Mouse (Mus musculus) c-Kit-positive CD71-positive TER-119-positive erythroid progenitor cells, embryonic 14.5 days (primary cell): Measurements from ENCODE around the gene Taar8b.
"Not testable (repeated sequence)": the region's sequence is repeated elsewhere in the genome, so short reads cannot be mapped to it uniquely, and the experiment has no call there.

Experiments
- DNase-seq: peaks from one replicate; pipeline ENCODE4 v3.0.0-alpha.2; 2013; ENCODE audit warnings: low spot score

Taar8b gene

GRCm38 (mm10) chr10:24092194-24092593 is at the start of gene Taar8b:
Gene Taar8b, minus strand, starts transcription at chr10:24092294.
- DNase-seq = no peak

- DNase-seq = no peak
Observed at GRCm38 (mm10) chr10:24138623-24139261, 46.6 kb upstream of the Taar8b start.

- DNase-seq = no peak
Observed at GRCm38 (mm10) chr10:24134071-24134645, 42.1 kb upstream of the Taar8b start.

- DNase-seq = no peak
Observed at GRCm38 (mm10) chr10:24133132-24133531, 41.0 kb upstream of the Taar8b start.

- DNase-seq = no peak
Observed at GRCm38 (mm10) chr10:24132273-24132672, 40.2 kb upstream of the Taar8b start.

- peak; percentile 72 for DNase-seq
Observed at GRCm38 (mm10) chr10:24131451-24132262, 39.6 kb upstream of the Taar8b start.

- peak; percentile 37 for DNase-seq
Observed at GRCm38 (mm10) chr10:24111116-24111778, 19.2 kb upstream of the Taar8b start.

- DNase-seq = not testable (repeated sequence)
Observed at GRCm38 (mm10) chr10:24109434-24109833, 17.3 kb upstream of the Taar8b start, which contains the start of gene Taar9. Gene Taar9, minus strand, starts transcription at chr10:24109534.

GRCm38 (mm10) chr10:24108236-24108635 is 16.1 kb upstream of the Taar8b start:
- DNase-seq = no peak

- DNase-seq = no peak
Observed at GRCm38 (mm10) chr10:24107747-24108146, 15.7 kb upstream of the Taar8b start.

- not testable (repeated sequence) for DNase-seq
Observed at GRCm38 (mm10) chr10:24103299-24103698, 11.2 kb upstream of the Taar8b start.

GRCm38 (mm10) chr10:24101812-24102211 is 9.7 kb upstream of the Taar8b start, which contains the start of gene Taar8c:
Gene Taar8c, minus strand, starts transcription at chr10:24101912.
- DNase-seq = not testable (repeated sequence)

- not testable (repeated sequence) for DNase-seq
Observed at GRCm38 (mm10) chr10:24097010-24097409, 4.9 kb upstream of the Taar8b start.

GRCm38 (mm10) chr10:24087168-24087567 is 4.9 kb downstream of the Taar8b start:
- no peak for DNase-seq

GRCm38 (mm10) chr10:24086555-24086954 is 5.5 kb downstream of the Taar8b start:
- no peak for DNase-seq

GRCm38 (mm10) chr10:24085936-24086335 is 6.2 kb downstream of the Taar8b start:
- DNase-seq = no peak

GRCm38 (mm10) chr10:24080166-24080565 is 11.9 kb downstream of the Taar8b start:
- peak; percentile 39 for DNase-seq

GRCm38 (mm10) chr10:24076200-24076599 is 15.9 kb downstream of the Taar8b start, which contains the start of gene Taar8a:
Gene Taar8a, plus strand, starts transcription at chr10:24076500.
- DNase-seq = not testable (repeated sequence)

GRCm38 (mm10) chr10:24074751-24075150 is 17.3 kb downstream of the Taar8b start:
- DNase-seq = not testable (repeated sequence)

GRCm38 (mm10) chr10:24058986-24059385 is 33.1 kb downstream of the Taar8b start:
- DNase-seq = no peak

GRCm38 (mm10) chr10:24052039-24052438 is 40.1 kb downstream of the Taar8b start:
- DNase-seq = no peak

- no peak for DNase-seq
Observed at GRCm38 (mm10) chr10:24049210-24049609, 42.9 kb downstream of the Taar8b start, which contains the start of gene Taar7f. Gene Taar7f, plus strand, starts transcription at chr10:24049510.
